Mouse (Mus musculus) lung, postnatal 10 days (tissue): ENCODE data around the gene Lrrtm4.

Source experiments
- DNase-seq: peaks from one replicate; pipeline ENCODE4 v3.0.0; 2021

Gene Lrrtm4

DNA sequence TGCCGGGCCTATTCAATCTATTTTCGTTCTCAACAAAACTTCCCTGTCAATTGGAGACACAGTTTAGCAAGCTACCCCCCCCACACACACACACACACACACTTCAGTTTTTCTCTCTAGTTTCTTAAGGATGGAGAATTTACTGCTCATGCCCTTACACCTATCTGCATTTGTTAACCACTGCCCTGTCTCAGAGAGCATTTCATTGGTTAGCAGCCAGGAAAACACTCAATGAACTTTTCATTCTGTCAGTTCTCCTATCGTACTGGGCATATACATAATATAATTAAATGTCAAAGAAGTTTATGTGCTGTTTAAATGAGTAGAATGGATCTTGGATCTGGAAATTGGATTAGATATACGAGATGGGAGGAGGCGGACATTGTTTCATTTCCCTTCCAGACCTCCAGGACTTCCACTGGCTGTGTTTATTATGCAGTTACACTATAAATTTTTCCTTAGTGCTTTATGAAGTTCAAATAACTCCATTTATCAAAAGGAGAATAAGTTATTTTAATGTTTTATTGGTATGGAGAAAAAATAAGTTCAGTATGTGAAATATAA is 742.0 kb downstream of the Lrrtm4 start:
- no peak for DNase-seq

DNA sequence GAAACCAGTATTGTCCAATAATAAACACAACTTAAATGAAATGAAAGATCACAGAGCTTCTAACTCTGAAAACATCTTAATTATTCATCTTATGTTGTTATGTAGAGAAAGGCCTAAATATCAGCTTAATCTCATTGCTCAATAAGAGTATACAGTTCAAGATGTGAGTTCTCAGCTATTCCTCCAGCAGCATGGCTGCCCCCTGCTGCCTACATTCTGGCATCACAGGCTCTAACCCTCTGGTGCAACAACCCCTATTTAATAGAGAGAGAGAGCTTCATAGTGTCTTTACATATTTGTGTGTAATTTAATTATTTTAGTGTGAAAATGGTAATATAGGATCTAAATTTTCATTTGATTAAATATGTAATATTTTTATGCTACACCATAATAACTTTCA is 767.6 kb downstream of the Lrrtm4 start:
- DNase-seq: no peak

DNA sequence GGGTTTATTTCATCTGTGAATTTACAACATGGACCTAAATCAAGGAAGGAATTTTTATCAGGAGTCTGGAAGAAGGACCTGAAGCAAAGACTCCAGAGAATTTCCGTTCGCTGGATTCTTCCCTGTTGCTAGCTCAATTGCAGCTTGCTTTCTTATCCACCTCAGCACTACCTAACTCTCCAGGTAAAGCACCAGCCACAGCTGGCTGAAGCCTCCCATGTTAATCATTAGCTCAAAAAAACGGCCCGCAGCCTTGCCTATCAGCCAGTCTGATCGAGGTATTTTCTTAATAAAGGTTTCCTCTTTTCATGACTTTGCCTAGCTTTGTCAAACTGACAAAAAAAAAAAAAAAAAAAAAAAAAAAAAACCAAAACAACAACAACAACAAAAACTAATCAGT is 805.1 kb downstream of the Lrrtm4 start:
- DNase-seq: no peak

DNA sequence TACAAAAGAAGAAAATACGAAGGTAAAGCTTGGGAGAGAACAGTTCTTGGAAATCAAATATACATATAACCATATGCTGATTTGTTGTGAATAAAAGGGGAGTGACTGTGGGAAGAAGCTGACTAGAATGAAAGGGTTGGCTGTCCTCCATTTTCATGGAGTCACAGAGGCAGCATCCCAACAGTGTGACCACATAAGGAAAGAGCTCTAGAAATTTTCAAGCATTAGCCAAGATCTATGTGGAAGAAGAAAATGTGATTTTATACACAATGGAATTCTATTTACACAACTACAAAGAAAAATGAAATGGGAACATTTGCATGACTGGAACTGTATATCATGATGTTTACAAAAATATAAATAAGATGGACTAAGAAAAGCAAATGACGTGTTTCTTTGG is 821.1 kb downstream of the Lrrtm4 start:
- peak; percentile 8 for DNase-seq

DNA sequence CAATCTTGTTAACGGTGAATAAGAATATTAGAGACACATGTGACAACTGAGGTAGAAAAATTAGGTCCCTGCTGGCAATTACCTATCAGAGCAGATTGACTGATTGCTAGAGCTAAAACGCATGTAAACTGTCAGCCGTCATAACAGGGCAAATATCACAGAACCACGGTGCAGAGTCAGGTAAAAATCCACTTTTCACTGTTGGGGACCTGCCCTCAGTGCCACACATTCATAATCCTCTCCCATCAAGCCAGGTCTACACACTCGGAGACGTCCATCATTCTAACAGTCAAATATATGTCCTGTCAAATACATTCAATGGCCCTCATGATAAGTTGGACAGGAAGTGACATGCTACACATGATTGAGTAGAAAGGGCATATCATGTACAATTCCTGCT is 826.6 kb downstream of the Lrrtm4 start:
- DNase-seq: no peak

- DNase-seq: no peak
Observed at GRCm38 (mm10) chr6:80856910-80857543, 838.4 kb downstream of the Lrrtm4 start.
